Mouse (Mus musculus) liver, embryonic 14.5 days (tissue): Measurements from ENCODE around the gene Dedd2.

Experiments
- CTCF ChIP-seq: IDR thresholded peaks from 2 replicates; pipeline ENCODE4 v1.5.1; 2016; ENCODE audit warnings: antibody characterized with exemption, low read depth, control low read depth
- EP300 ChIP-seq: IDR thresholded peaks from 2 replicates; pipeline ENCODE4 v1.6.1; 2016; ENCODE audit warnings: antibody characterized with exemption, low read depth

- no peak for TF ChIP-seq CTCF
- TF ChIP-seq EP300: no peak
These were observed 68.4 kb downstream of the Dedd2 start for GRCm38 (mm10) chr7:25151916-25152556.
